Mouse (Mus musculus) liver (tissue): ENCODE data around the gene Tmcc3.
"Not testable (repeated sequence)": the region's sequence is repeated elsewhere in the genome, so short reads cannot be mapped to it uniquely, and the experiment has no call there.

Experiments used
- DNase-seq: peaks from one replicate; pipeline ENCODE4 v3.0.0-alpha.2; 2020; ENCODE audit warnings: mixed read lengths

Gene Tmcc3

DNA sequence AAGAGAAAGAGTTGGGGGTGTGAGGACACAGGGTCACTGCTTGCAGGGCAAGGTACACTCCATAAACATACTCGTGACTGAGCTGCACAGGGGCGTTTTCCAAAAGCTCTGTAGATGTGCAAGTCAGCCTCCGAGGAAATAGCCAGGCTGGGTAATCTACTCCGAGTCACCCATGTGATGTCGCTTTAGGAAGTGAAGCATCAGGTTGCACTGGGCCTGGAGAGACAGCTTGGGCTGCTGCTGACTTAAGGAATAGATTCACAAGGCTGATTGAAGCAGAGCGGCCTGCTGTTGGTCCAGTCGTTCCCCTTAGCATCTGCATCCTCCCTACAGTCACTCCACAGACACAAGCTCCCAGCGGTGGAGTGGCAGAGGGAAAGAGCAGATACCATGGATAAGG lies 274.1 kb downstream of the Tmcc3 start:
- no peak for DNase-seq

DNA sequence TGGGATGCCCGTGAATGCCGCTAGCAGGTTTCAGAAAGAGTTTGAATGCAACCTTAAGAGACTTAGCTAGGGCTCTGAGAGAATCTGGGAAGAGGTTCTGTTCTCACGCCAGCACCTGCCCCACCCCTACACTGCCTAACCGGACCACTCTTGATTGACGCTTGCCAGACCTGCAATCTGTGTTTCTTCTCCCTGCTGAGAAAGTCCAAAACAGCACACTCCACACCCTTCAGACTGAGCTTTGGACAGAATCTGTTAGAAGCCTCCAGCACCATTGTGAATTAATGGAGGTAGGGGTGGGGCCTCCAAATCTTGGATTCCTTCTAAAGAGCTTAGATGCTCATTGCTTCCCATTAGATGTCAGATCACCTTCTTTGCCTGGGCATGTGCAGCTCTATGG lies 277.2 kb downstream of the Tmcc3 start:
- no peak for DNase-seq

GRCm38 (mm10) chr10:94595705-94596104 lies 284.0 kb downstream of the Tmcc3 start:
- no peak for DNase-seq

GRCm38 (mm10) chr10:94599846-94600245 lies 288.1 kb downstream of the Tmcc3 start:
- DNase-seq = not testable (repeated sequence)

GRCm38 (mm10) chr10:94601034-94601433 lies 289.3 kb downstream of the Tmcc3 start:
- no peak for DNase-seq

DNA sequence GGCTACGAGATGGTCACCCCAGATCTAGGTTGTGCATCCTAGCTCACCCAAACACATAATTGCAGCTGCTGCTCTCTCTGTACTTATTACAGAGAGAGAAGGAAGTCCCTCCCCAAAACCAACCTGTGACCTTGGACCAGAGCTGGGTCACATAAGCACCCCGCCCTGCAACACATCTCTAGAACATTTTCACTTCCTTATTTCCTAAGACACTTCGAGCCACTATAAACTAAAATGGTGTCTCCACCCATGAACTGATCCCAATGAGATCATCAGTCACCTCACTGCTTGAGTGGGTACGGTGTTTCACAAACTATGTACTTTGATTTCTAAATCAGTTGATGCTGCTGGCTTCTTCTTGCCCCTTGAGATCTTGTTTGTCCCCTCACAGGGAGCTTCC lies 293.7 kb downstream of the Tmcc3 start:
- DNase-seq = no peak

GRCm38 (mm10) chr10:94609309-94609777 lies 297.6 kb downstream of the Tmcc3 start:
- peak; percentile 43 for DNase-seq

GRCm38 (mm10) chr10:94611228-94611968 lies 299.6 kb downstream of the Tmcc3 start:
- no peak for DNase-seq

- DNase-seq = no peak
Observed at GRCm38 (mm10) chr10:94611969-94612440, 300.3 kb downstream of the Tmcc3 start.

GRCm38 (mm10) chr10:94619586-94619985 lies 307.8 kb downstream of the Tmcc3 start:
- DNase-seq = no peak

DNA sequence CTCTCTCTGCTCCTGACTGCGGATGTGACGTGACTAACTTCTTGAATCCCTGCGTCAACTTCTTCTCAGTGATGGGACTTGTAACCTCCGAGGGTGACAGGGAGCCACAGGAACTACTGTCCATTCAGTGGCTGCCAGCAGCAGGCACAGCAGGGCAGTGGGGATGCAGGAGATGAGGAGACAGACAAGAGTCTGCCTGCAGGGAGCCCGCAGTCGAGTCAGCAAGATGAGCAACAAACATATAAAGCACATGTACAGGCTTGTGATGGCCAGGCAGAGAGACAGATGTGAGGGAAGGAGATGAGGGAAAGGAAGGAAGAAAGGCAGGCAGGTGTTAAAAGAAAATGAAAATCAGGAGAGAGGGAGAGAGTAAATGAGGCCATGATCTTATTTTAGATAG lies 308.8 kb downstream of the Tmcc3 start:
- DNase-seq = no peak

DNA sequence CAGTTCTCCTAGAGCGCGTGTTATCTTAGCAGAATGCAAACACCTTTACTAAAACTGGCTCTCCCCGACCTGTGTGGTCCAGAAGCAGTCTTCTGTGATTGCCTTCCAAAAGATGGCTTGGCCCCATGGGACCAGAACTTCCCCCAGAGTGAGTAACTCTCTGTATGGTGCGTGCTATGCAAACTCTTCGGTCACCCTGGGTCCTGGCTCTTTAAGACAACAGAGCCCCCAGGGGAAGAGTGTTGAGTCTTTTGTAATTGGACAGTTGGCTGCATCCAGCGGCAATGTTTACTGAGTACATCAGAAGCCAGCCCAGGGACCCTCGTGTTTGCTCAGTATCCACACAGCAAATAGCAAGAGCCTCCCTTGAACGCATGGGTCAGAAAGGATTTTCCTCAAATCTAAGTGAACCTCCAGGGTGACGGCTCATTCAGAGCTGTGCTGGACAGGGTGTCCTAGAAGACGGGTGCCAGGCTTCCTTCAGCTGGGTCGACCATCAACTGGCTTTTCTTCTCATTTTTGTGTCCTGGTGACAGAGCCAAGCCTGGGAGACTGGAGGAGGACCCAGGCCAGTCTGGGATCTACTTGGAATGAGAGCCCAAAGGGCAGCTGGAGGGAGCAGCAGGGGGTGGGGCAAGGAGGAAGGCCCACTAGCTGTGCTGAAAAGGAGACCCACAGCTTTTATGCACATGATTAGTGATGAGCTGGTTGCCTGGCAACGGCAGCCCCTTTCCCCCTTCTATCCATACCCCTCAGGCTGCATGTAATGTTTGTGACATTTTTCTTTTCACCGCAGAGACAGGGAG lies 309.9 kb downstream of the Tmcc3 start:
- DNase-seq = no peak

- no peak for DNase-seq
Observed at GRCm38 (mm10) chr10:94622281-94622680, 310.5 kb downstream of the Tmcc3 start.

DNA sequence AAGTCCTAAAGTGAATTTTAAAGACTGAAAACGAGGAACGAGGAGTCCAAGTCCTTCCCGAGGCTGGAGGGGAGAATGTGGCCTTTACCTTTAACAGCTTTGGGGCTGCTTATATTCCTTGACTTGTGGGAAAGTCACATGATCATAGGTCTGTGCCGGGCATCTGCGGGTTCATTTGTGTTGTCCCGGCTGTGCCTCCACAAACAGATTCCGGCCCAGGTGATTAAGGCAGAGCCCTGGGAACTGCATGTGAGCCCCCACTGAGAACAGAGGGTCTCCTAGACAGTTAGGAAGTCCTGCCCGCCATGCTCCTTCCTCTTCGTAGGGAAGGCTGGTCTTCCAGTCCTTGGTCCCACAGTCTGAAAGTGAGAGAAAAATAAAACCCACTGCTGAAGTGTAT lies 311.1 kb downstream of the Tmcc3 start:
- no peak for DNase-seq

DNA sequence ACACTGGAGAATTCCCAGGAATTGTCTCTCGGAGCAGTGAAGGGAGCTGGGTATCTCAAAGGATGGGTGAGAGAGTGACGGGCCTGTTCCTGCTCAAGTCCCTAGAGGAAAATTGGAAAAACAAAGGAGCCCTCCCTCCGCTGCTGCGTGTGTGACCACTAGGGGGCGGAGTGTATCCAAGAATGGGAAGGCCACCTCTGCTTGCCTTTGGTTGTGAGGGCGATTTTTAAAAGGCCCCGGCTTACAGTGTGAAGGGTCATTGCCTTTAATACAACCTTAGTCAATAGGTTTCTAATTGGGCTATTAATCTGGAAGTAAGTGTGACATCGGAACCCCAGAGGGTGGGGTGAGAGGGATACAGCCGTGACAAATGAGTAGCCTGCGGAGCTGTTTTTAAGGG lies 311.9 kb downstream of the Tmcc3 start:
- DNase-seq = peak; percentile 77

- no peak for DNase-seq
Observed at GRCm38 (mm10) chr10:94625036-94625435, 313.3 kb downstream of the Tmcc3 start.

DNA sequence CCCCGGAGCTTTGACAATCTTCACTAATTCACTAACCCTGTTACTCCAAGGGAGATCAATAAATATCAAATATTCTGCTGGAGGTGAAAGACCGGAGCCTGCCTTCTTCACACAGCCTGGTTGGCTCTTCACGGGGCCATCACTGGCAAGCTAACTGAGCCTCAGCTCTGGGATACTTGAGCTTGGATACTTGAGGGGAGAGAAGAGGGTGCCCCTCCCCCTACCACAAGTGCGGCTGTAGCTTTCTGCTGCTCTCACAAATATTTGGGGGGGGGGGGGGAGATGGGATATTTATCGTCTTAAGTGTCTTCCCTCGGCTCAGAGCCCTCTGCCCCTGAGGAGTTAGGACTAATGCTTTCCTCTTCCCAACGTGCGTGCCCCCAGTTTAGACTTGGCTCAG lies 313.9 kb downstream of the Tmcc3 start:
- DNase-seq = no peak

GRCm38 (mm10) chr10:94630771-94631280 lies 319.1 kb downstream of the Tmcc3 start:
- no peak for DNase-seq

DNA sequence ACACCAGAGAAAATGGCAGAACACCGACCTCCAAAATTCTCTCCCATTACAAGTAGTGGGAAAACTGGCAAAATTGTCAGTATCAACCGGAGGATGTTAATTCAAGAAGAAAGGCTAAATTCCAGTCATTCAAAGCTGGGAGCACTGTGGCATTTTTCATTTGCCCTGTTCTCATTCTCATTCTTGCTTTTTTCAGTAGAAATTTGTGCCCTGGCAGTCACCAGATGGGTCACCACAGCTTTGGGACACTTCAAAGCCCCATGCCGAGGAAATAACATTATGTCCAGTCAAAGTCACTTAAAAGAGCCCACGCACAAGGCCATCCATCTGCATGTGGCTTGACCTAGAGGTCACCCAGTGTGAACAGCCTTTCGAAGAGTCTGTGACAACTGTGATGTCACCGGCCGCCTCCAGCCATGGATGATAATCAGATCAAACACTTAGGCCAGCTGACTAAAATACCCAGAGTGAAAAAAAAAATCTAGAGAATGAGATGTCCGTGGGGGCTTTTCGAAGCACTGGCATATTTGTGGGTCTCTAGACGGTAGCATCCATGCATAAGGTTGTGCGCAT lies 319.9 kb downstream of the Tmcc3 start:
- no peak for DNase-seq

DNA sequence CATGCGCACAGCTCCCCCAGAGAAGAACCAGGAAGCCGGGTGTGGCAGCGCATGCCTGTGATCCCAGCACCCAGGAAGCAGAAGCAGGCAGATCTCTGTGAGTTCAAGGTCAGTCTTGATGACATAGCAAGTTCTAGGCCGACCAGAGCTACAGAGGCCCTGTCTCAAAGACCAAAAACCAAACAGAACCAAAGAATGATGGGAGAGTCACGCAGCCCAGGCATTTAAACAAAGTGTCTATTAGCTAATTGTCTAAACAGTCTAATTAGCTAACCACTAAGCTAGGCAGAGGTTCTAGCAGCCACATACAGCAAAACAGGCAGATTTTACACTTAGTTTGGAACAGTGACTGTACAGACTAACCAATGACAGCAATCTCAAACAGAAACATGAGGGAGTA lies 320.5 kb downstream of the Tmcc3 start:
- no peak for DNase-seq

DNA sequence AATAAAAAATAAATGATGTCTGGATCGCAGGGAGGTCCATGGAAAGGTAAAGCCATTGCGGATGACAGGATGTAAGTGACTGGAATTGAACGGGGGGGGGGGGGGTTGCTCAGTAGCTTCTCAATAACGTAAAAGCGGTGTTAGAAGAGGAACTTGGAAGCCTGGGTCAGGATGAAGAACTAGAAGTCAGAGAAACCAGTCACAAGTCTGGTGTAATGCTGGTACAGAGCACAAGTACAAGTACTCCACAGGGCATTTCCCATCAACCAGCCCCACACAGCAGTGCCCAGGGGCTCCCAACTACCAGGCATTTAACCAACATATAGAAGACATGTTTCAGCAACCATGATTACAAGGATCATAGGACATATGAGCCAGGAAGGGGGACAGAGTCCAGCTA lies 326.9 kb downstream of the Tmcc3 start:
- no peak for DNase-seq

GRCm38 (mm10) chr10:94639281-94639680 lies 327.5 kb downstream of the Tmcc3 start:
- no peak for DNase-seq

GRCm38 (mm10) chr10:94640067-94640466 lies 328.3 kb downstream of the Tmcc3 start:
- DNase-seq = no peak
